Mouse (Mus musculus) CH12.LX (cell line): ENCODE measurements at regions not wholly inside any gene's neighbourhood (a gene's known extent, or its start where the extent isn't known, plus 50 kb on each side); places are given as distances from the start of the nearest gene placed in this dataset.

Experiments
- CTCF ChIP-seq, 2 experiments: IDR thresholded peaks in 1 of 2; conservative IDR thresholded peaks in 1 of 2; 2 replicates each; pipeline ENCODE4 v1.5.1; 2011 to 2012; ENCODE audit warnings: low read depth in 2 of 2, low read length in 2 of 2, improper control_type of control experiment in 1 of 2, inconsistent platforms in 1 of 2, mild to moderate bottlenecking in 1 of 2, moderate library complexity in 1 of 2
- ELF1 ChIP-seq: IDR thresholded peaks from 2 replicates; pipeline ENCODE4 v1.6.1; 2014; ENCODE audit warnings: low read depth, mild to moderate bottlenecking, inconsistent platforms, low read length, improper control_type of control experiment
- EP300 ChIP-seq: IDR thresholded peaks from 2 replicates; pipeline ENCODE4 v1.6.1; 2011; ENCODE audit warnings: low read length, improper control_type of control experiment
- JUN ChIP-seq: IDR thresholded peaks from 2 replicates; pipeline ENCODE4 v1.6.1; 2011; ENCODE audit warnings: low read depth, mild to moderate bottlenecking, low read length, improper control_type of control experiment, moderate library complexity; ENCODE audit not compliant: insufficient read depth
- MYC ChIP-seq: IDR thresholded peaks from 2 replicates; pipeline ENCODE4 v1.6.1; 2011; ENCODE audit warnings: low read depth, mild to moderate bottlenecking, improper control_type of control experiment, low read length
- POLR2A ChIP-seq: IDR thresholded peaks from 2 replicates; pipeline ENCODE4 v1.6.1; 2011; ENCODE audit warnings: low read depth, mild to moderate bottlenecking, improper control_type of control experiment, low read length
- RAD21 ChIP-seq: IDR thresholded peaks from 2 replicates; pipeline ENCODE4 v1.6.1; 2011; ENCODE audit warnings: low read depth, mild to moderate bottlenecking, low read length, improper control_type of control experiment, moderate library complexity
- ZKSCAN1 ChIP-seq: IDR thresholded peaks from 2 replicates; pipeline ENCODE4 v1.6.1; 2012; ENCODE audit warnings: low read depth, inconsistent platforms, low read length, improper control_type of control experiment, borderline replicate concordance
- ZNF384 ChIP-seq: IDR thresholded peaks from 2 replicates; pipeline ENCODE4 v1.6.1; 2012; ENCODE audit warnings: low read depth, low read length, improper control_type of control experiment, inconsistent platforms

DNA sequence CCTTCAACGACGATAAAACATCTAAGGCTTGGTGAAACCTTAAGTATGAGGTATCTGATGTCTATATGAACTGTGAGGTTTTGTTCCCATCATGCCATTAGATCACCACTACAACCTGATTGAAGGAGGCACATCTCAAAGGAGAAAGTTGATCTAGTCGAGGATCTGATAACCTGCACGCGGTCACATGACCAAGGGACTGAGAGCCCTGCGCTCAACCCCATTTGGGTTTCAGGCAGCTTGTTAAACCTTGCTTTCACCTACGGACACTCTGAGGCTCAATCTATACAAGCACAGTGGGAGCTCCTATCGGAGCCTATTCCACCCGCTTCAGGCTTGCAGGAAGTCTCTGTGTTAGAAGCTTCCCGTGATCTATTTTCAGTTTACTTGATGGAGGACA lies 70.1 kb upstream of the Zbtb18 start:
- TF ChIP-seq JUN (no peak), MYC (no peak), CTCF (conservative IDR thresholded peaks at IDR 0.05 in 1 of 2, IDR thresholded peaks at IDR 0.05 in 1 of 2; ENCODE audit: low read depth in 2 of 2, low read length in 2 of 2) (no peak), RAD21 (no peak), POLR2A (no peak), EP300 (no peak), ELF1 (no peak), ZNF384 (no peak), ZKSCAN1 (no peak)
